Mouse (Mus musculus) T-cell, adult 66 days (primary cell): ENCODE data around the gene Mfsd4b5. TPM values are rescaled to one million over a fixed set of nuclear protein-coding genes. Genes with fewer than 3 reads are reported as not detected.

ENCODE experiments used
- total RNA-seq, 2 experiments: library from RNA; stranded (reverse); gene quantifications; 3 replicates in 1 of 2; 4 replicates in 1 of 2; pipeline ENCODE4 v1.2.4; 2023

Gene Mfsd4b5
- under 1 TPM in 1 of 2 experiments, not detected in 1; 0.79 TPM for total RNA-seq

GRCm38 (mm10) chr10:39986466-39986865, at the start of gene Mfsd4b5:
TSS of gene Mfsd4b5 (minus strand) at chr10:39986646.

GRCm38 (mm10) chr10:40024554-40025428, 38.3 kb upstream of the Mfsd4b5 start, which contains the start of gene Mfsd4b1:
TSS of gene Mfsd4b1 (minus strand) at chr10:40025268.

GRCm38 (mm10) chr10:39959761-39960440, 26.5 kb downstream of the Mfsd4b5 start, which contains the start of gene Mfsd4b3:
TSS of gene Mfsd4b3 (minus strand) at chr10:39960153.

GRCm38 (mm10) chr10:39926616-39927139, 59.8 kb downstream of the Mfsd4b5 start, which contains the start of gene Mfsd4b2:
TSS of gene Mfsd4b2 (minus strand) at chr10:39926923.

Other genes with a start within 250 kb of the Mfsd4b5 start
- gene Mfsd4b4, start 87.4 kb downstream of the Mfsd4b5 start, total RNA-seq, result 1 to 10 TPM; 4.8 to 5.1 TPM
- under 1 TPM in 1 of 2 experiments, not detected in 1; 0.24 TPM for gene Mfsd4b2, start 59.7 kb downstream of the Mfsd4b5 start, total RNA-seq
- under 1 TPM in 1 of 2 experiments, not detected in 1; 0.33 TPM for gene Mfsd4b3, start 26.5 kb downstream of the Mfsd4b5 start, total RNA-seq
- gene Mfsd4b1, start 38.6 kb upstream of the Mfsd4b5 start, total RNA-seq, result not detected
- 10 to 100 TPM in 1 of 2 experiments, 1 to 10 TPM in 1; 9.7 to 10.8 TPM for gene Slc16a10, start 155.6 kb upstream of the Mfsd4b5 start, total RNA-seq